ENCODE assay signal across 17 mouse cellular contexts in genomic region chr17:3075166-3075872, GRCm38 (mm10). TPM values are rescaled to one million over a fixed set of nuclear protein-coding genes. Genes with fewer than 3 reads are reported as not detected.
DNase-seq lines count a peak whose midpoint lies in the region; ATAC-seq and TF ChIP-seq lines count a peak whose summit lies in the region.
"Had no signal": no experiment of that assay in that cellular context is flagged by ENCODE, and none has a peak within 500 bp of the region (broad histone marks: within the 10 kb centered on the region; RNA-seq: fewer than 3 reads in every experiment).

No protein-coding gene starts in this region.

- H3K9ac ChIP-seq in hindbrain, postnatal 0 days (replicated peaks; ENCODE audit: low read length), result no peak overlapping the region
- no peak overlapping the region for H3K9ac ChIP-seq in hindbrain, embryonic 13.5 days
- H3K9ac ChIP-seq in liver, embryonic 16.5 days (ENCODE audit: low read depth, low read length), result no peak overlapping the region
- no peak overlapping the region for H3K9ac ChIP-seq in hindbrain, embryonic 11.5 days (ENCODE audit: low read depth, low read length)
- H3K9ac ChIP-seq: hindbrain, embryonic 14.5 days; midbrain, embryonic 15.5 days; neural tube, embryonic 13.5 days had no signal

- no peak overlapping the region for H3K27ac ChIP-seq in hindbrain, postnatal 0 days
- H3K27ac ChIP-seq in hindbrain, embryonic 13.5 days, result no peak overlapping the region
- H3K27ac ChIP-seq in liver, embryonic 16.5 days (ENCODE audit: low read length), result no peak overlapping the region
- H3K27ac ChIP-seq in hindbrain, embryonic 11.5 days (ENCODE audit: low read depth, low read length), result no peak overlapping the region
- H3K27ac ChIP-seq: hindbrain, embryonic 14.5 days; layer of hippocampus, adult 2 months; midbrain, embryonic 15.5 days; neural tube, embryonic 13.5 days had no signal

- H3K4me3 ChIP-seq in hindbrain, postnatal 0 days (ENCODE audit: low read length), result no peak overlapping the region
- no peak overlapping the region for H3K4me3 ChIP-seq in hindbrain, embryonic 13.5 days
- no peak overlapping the region for H3K4me3 ChIP-seq in liver, embryonic 16.5 days (ENCODE audit: low read depth, low read length)
- no peak overlapping the region for H3K4me3 ChIP-seq in hindbrain, embryonic 11.5 days (ENCODE audit: low read depth, low read length)
- H3K4me3 ChIP-seq: layer of hippocampus, adult 2 months; midbrain, embryonic 15.5 days; neural tube, embryonic 13.5 days had no signal

- no peak for TF ChIP-seq CTCF in hindbrain, postnatal 0 days (IDR thresholded peaks at IDR 0.05; ENCODE audit: low read depth)

- H3K4me2 ChIP-seq in hindbrain, postnatal 0 days (ENCODE audit: low read depth, low read length), result no peak overlapping the region
- no peak overlapping the region for H3K4me2 ChIP-seq in hindbrain, embryonic 13.5 days
- no peak overlapping the region for H3K4me2 ChIP-seq in liver, embryonic 16.5 days (ENCODE audit: low read depth, low read length)
- H3K4me2 ChIP-seq in hindbrain, embryonic 11.5 days (replicated peaks; ENCODE audit: low read depth, low read length), result no peak overlapping the region
- H3K4me2 ChIP-seq: hindbrain, embryonic 14.5 days; midbrain, embryonic 15.5 days; neural tube, embryonic 13.5 days had no signal

- H3K27me3 ChIP-seq in hindbrain, postnatal 0 days (ENCODE audit: insufficient read depth, low read length), result no peaks in the 10 kb centered on the region
- H3K27me3 ChIP-seq in hindbrain, embryonic 13.5 days, result no peaks in the 10 kb centered on the region
- no peaks in the 10 kb centered on the region for H3K27me3 ChIP-seq in liver, embryonic 16.5 days (ENCODE audit: control insufficient read depth, insufficient read depth, low read depth, low read length)
- H3K27me3 ChIP-seq in hindbrain, embryonic 11.5 days (ENCODE audit: control insufficient read depth, insufficient read depth, low read length), result no peaks in the 10 kb centered on the region
- H3K27me3 ChIP-seq: midbrain, embryonic 15.5 days; neural tube, embryonic 13.5 days had no signal

- H3K36me3 ChIP-seq in hindbrain, postnatal 0 days (ENCODE audit: insufficient read depth, low read length), result peaks cover 32% of the 10 kb centered on the region
- H3K36me3 ChIP-seq in hindbrain, embryonic 13.5 days, result peaks cover 77% of the 10 kb centered on the region
- H3K36me3 ChIP-seq in liver, embryonic 16.5 days (ENCODE audit: control insufficient read depth, insufficient read depth), result no peaks in the 10 kb centered on the region; the same call in 1 of the 2 replicates
- H3K36me3 ChIP-seq in hindbrain, embryonic 11.5 days (ENCODE audit: control insufficient read depth, insufficient read depth, low read length), result peaks cover 17% of the 10 kb centered on the region

- H3K9me3 ChIP-seq in hindbrain, postnatal 0 days (ENCODE audit: low read length), result no peaks in the 10 kb centered on the region
- H3K9me3 ChIP-seq in hindbrain, embryonic 13.5 days, result no peaks in the 10 kb centered on the region
- H3K9me3 ChIP-seq in liver, embryonic 16.5 days (replicated peaks; ENCODE audit: control insufficient read depth, low read length), result no peaks in the 10 kb centered on the region
- peaks cover 8% of the 10 kb centered on the region; the same call in 1 of the 2 replicates for H3K9me3 ChIP-seq in hindbrain, embryonic 11.5 days (ENCODE audit: control insufficient read depth, low read length)
- H3K9me3 ChIP-seq: midbrain, embryonic 15.5 days; neural tube, embryonic 13.5 days had no signal

- DNase-seq in hindbrain, postnatal 0 days (ENCODE audit: low spot score), result no peak
- DNase-seq in B cell, adult 2 months, result peak; percentile 61 to 66
- DNase-seq in R1 (ENCODE audit: low read depth, low spot score), result peak; percentile 57
- DNase-seq in embryo, embryonic 10 days (ENCODE audit: low spot score), result no peak
- DNase-seq in hindbrain, embryonic 11.5 days (ENCODE audit: low spot score), result no peak
- DNase-seq: adrenal gland, postnatal 14 days; cerebellum, adult 2 months; gastrocnemius, postnatal 14 days; left cerebral cortex, postnatal 4 days; lung, adult 2 months had no signal

- WGBS in hindbrain, postnatal 0 days, result 93% methylated on average over 9 of the region's 9 CpGs
- 95% methylated on average over 9 of the region's 9 CpGs for WGBS in hindbrain, embryonic 13.5 days
- 79% methylated on average over 9 of the region's 9 CpGs for WGBS in liver, embryonic 16.5 days (ENCODE audit: insufficient replicate concordance)
- WGBS in hindbrain, embryonic 11.5 days, result 92% methylated on average over 9 of the region's 9 CpGs

- 0 out of 2 replicates have a peak, but pooled peaks have one; percentile 33 for ATAC-seq in hindbrain, postnatal 0 days
- no peak for ATAC-seq in hindbrain, embryonic 13.5 days (ENCODE audit: low FRiP score)
- ATAC-seq in liver, embryonic 16.5 days (ENCODE audit: low read depth), result 0 out of 2 replicates have a peak, but pooled peaks have one; percentile 9
- no peak for ATAC-seq in hindbrain, embryonic 11.5 days (ENCODE audit: low FRiP score)
- ATAC-seq: intestine, embryonic 16.5 days; midbrain, embryonic 15.5 days had no signal

- no peaks in the 10 kb centered on the region for H3K4me1 ChIP-seq in hindbrain, postnatal 0 days (ENCODE audit: insufficient read depth, low read length)
- H3K4me1 ChIP-seq in hindbrain, embryonic 13.5 days (replicated peaks), result no peaks in the 10 kb centered on the region
- H3K4me1 ChIP-seq in liver, embryonic 16.5 days (ENCODE audit: control insufficient read depth, low read depth, low read length), result no peaks in the 10 kb centered on the region
- H3K4me1 ChIP-seq in hindbrain, embryonic 11.5 days (replicated peaks; ENCODE audit: control insufficient read depth, insufficient read depth, low read length), result no peaks in the 10 kb centered on the region
- H3K4me1 ChIP-seq: midbrain, embryonic 15.5 days; neural tube, embryonic 13.5 days had no signal

RNA-seq across cellular contexts. Expression of gene Scaf8, which starts 39.5 kb away (rescaled TPM):
- 38.9 and 42.8 TPM in 2 replicates for total RNA-seq in hindbrain, postnatal 0 days (2014; rRNA removed)
- polyA plus RNA-seq in hindbrain, postnatal 0 days (2015; fragmentation: Nextera tagmentation; extraction: Ambion mirVana), result 15.1 and 15.6 TPM in 2 replicates
- 16.8 and 17.3 TPM in 2 replicates for polyA plus RNA-seq in hindbrain, embryonic 13.5 days (2015; fragmentation: Nextera tagmentation; extraction: Ambion mirVana)
- polyA plus RNA-seq in liver, embryonic 16.5 days (2015; fragmentation: Nextera tagmentation; extraction: Ambion mirVana), result 7.2 and 7.3 TPM in 2 replicates
- polyA plus RNA-seq in hindbrain, embryonic 11.5 days (2014; fragmentation: Nextera tagmentation; extraction: Ambion mirVana), result 24.3 and 25.9 TPM in 2 replicates

Comparison
In these comparisons a context has a peak if more than half of its experiments do, and no peak if none do; other contexts are left out.
1. ATAC-seq: peak in hindbrain, postnatal 0 days (single experiment) and liver, embryonic 16.5 days (single experiment); none in hindbrain, embryonic 13.5 days (single experiment) and hindbrain, embryonic 11.5 days (single experiment).
2. DNase-seq: peak in B cell, adult 2 months (2 of 2) and R1 (single experiment); none in hindbrain, postnatal 0 days (single experiment), embryo, embryonic 10 days (single experiment) and hindbrain, embryonic 11.5 days (single experiment).